Mouse (Mus musculus): ENCODE measurements at regions not wholly inside any gene's neighbourhood (a gene's known extent, or its start where the extent isn't known, plus 50 kb on each side); places are given as distances from the start of the nearest gene placed in this dataset.

- Histone ChIP-seq H3K4me3 (replicated peaks in 1 of 3; ENCODE audit: low read depth in 2 of 3, low read length in 2 of 3, poor library complexity in 1 of 3) (no peak overlapping the region), H3K9me3 (replicated peaks; ENCODE audit: low read length) (no peaks in the 10 kb centered on the region), H3K79me2 (replicated peaks; ENCODE audit: control insufficient read depth, extremely low read depth, insufficient read depth, poor library complexity, severe bottlenecking) (no peaks in the 10 kb centered on the region), H3K9ac (ENCODE audit: insufficient read depth, low read depth) (no peak overlapping the region), H3K27me3 (replicated peaks) (no peaks in the 10 kb centered on the region), H3K36me3 (replicated peaks in 1 of 2; ENCODE audit: control insufficient read depth in 1 of 2, insufficient read depth in 1 of 2, low read length in 1 of 2) (no peaks in the 10 kb centered on the region), H3K27ac (ENCODE audit: insufficient read depth, low read depth) (no peak overlapping the region), H3K4me1 (ENCODE audit: control insufficient read depth in 1 of 2, insufficient read depth in 2 of 2) (peaks cover 0 to 2% of the 10 kb centered on the region in 2 experiments; a peak in 1 of 4 replicates), H3K4me2 (ENCODE audit: insufficient read depth, low read depth, poor library complexity, severe bottlenecking) (no peak overlapping the region)
- no peak for DNase-seq (ENCODE audit: extremely low read depth)
- in situ Hi-C loops (cut with MboI; ENCODE audit: low pct_ligation_motif_present, low pct_unique_long_range_greater_than_20kb, low sequenced_read_pairs) (no loop called here), dilution Hi-C loops (cut with MboI; ENCODE audit: extremely low pct_ligation_motif_present, extremely low pct_unique_long_range_greater_than_20kb, low sequenced_read_pairs) (no loop called here)
- no peak for TF ChIP-seq PAX5 (IDR thresholded peaks at IDR 0.05; ENCODE audit: low read length)
- no peak for TF ChIP-seq USF1 (IDR thresholded peaks at IDR 0.05; ENCODE audit: low read depth, low read length)
- TF ChIP-seq NRF1 (IDR thresholded peaks at IDR 0.05; ENCODE audit: low read depth, low read length) = no peak
- no peak for TF ChIP-seq USF2 (conservative IDR thresholded peaks at IDR 0.05; ENCODE audit: low read depth, low read length)
- TF ChIP-seq JUN (IDR thresholded peaks at IDR 0.05; ENCODE audit: insufficient read depth, low read depth, low read length) = no peak
- TF ChIP-seq CHD2 (IDR thresholded peaks at IDR 0.05; ENCODE audit: low read length) = no peak
- TF ChIP-seq POLR2A (IDR thresholded peaks at IDR 0.05; ENCODE audit: low read depth, low read length) = no peak
- TF ChIP-seq ETS1 (conservative IDR thresholded peaks at IDR 0.05; ENCODE audit: low read depth, low read length) = no peak
- no peak for TF ChIP-seq EP300 (IDR thresholded peaks at IDR 0.05; ENCODE audit: low read length)
- TF ChIP-seq RAD21 (IDR thresholded peaks at IDR 0.05; ENCODE audit: low read depth, low read length) = no peak
- no peak for TF ChIP-seq ZNF384 (IDR thresholded peaks at IDR 0.05; ENCODE audit: low read depth, low read length)
- TF ChIP-seq CTCF (conservative IDR thresholded peaks at IDR 0.05 in 1 of 2, IDR thresholded peaks at IDR 0.05 in 1 of 2; ENCODE audit: low read depth in 2 of 2, low read length in 2 of 2) = no peak
- TF ChIP-seq SMC3 (IDR thresholded peaks at IDR 0.05; ENCODE audit: low read depth, low read length) = no peak
These were observed 105.5 kb downstream of the Fgf9 start for GRCm38 (mm10) chr14:58175651-58176363.

- no peak overlapping the region for H3K4me2 ChIP-seq (ENCODE audit: insufficient read depth, low read depth, poor library complexity, severe bottlenecking)
- H3K4me3 ChIP-seq (replicated peaks in 1 of 3; ENCODE audit: low read depth in 2 of 3, low read length in 2 of 3, poor library complexity in 1 of 3) = no peak overlapping the region
- H3K9ac ChIP-seq (ENCODE audit: insufficient read depth, low read depth) = no peak overlapping the region
- H3K4me1 ChIP-seq (ENCODE audit: control insufficient read depth in 1 of 2, insufficient read depth in 2 of 2) = no peaks in the 10 kb centered on the region
- no peaks in the 10 kb centered on the region for H3K36me3 ChIP-seq (replicated peaks in 1 of 2; ENCODE audit: control insufficient read depth in 1 of 2, insufficient read depth in 1 of 2, low read length in 1 of 2)
- DNase-seq (ENCODE audit: extremely low read depth) = no peak
- H3K9me3 ChIP-seq (replicated peaks; ENCODE audit: low read length) = no peaks in the 10 kb centered on the region
- no peaks in the 10 kb centered on the region for H3K79me2 ChIP-seq (replicated peaks; ENCODE audit: control insufficient read depth, extremely low read depth, insufficient read depth, poor library complexity, severe bottlenecking)
- in situ Hi-C loops (cut with MboI; ENCODE audit: low pct_ligation_motif_present, low pct_unique_long_range_greater_than_20kb, low sequenced_read_pairs) (no loop called here), dilution Hi-C loops (cut with MboI; ENCODE audit: extremely low pct_ligation_motif_present, extremely low pct_unique_long_range_greater_than_20kb, low sequenced_read_pairs) (no loop called here)
- H3K27me3 ChIP-seq (replicated peaks) = no peaks in the 10 kb centered on the region
- H3K27ac ChIP-seq (ENCODE audit: insufficient read depth, low read depth) = no peak overlapping the region
- TF ChIP-seq USF2 (conservative IDR thresholded peaks at IDR 0.05; ENCODE audit: low read depth, low read length) = no peak
- no peak for TF ChIP-seq TBP (conservative IDR thresholded peaks at IDR 0.05; ENCODE audit: low read depth, low read length)
- TF ChIP-seq MAZ (IDR thresholded peaks at IDR 0.05; ENCODE audit: low read depth, low read length) = no peak
- TF ChIP-seq POLR2A (IDR thresholded peaks at IDR 0.05; ENCODE audit: low read depth, low read length) = no peak
- no peak for TF ChIP-seq BHLHE40 (IDR thresholded peaks at IDR 0.05; ENCODE audit: low read depth, low read length)
- no peak for TF ChIP-seq EP300 (IDR thresholded peaks at IDR 0.05; ENCODE audit: low read length)
These were observed 104.2 kb downstream of the Fgf9 start for GRCm38 (mm10) chr14:58174512-58174911.

Measured in CH12.LX (cell line).